Mouse (Mus musculus) liver, embryonic 13.5 days (tissue): ENCODE measurements around the gene Krtap5-3. TPM values are rescaled to one million over a fixed set of nuclear protein-coding genes. Genes with fewer than 3 reads are reported as not detected.

ENCODE experiments used
- polyA plus RNA-seq: library from polyadenylated mRNA; unstranded; fragments of >200 nt; fragmentation: Nextera tagmentation; extraction: Ambion mirVana; gene quantifications from 2 replicates; pipeline ENCODE4 v1.2.1, GENCODE M21; 2015

Gene Krtap5-3
- polyA plus RNA-seq, 1 experiment from 2014 or later, result not detected

Other genes starting within 250 kb of the Krtap5-3 start
- 62.5 and 64.3 TPM in 2 replicates for gene Mob2, start 140.3 kb upstream of the Krtap5-3 start, polyA plus RNA-seq
- gene Dusp8, start 105.5 kb upstream of the Krtap5-3 start, polyA plus RNA-seq, result 4.4 and 4.6 TPM in 2 replicates
- gene Gm45618, start 80.6 kb upstream of the Krtap5-3 start, polyA plus RNA-seq, result not detected in 2 replicates
- not detected in 2 replicates for gene Gm39115, start 65.3 kb upstream of the Krtap5-3 start, polyA plus RNA-seq
- gene Gm45337, start 56.8 kb upstream of the Krtap5-3 start, polyA plus RNA-seq, result not detected in 2 replicates
- gene Gm29735, start 44.3 kb upstream of the Krtap5-3 start, polyA plus RNA-seq, result not detected in 2 replicates
- not detected in 2 replicates for gene Gm4553, start 35.6 kb upstream of the Krtap5-3 start, polyA plus RNA-seq
- gene Krtap5-2, start 25.4 kb upstream of the Krtap5-3 start, polyA plus RNA-seq, result not detected in 2 replicates
- not detected in 2 replicates for gene Gm10153, start 11.0 kb upstream of the Krtap5-3 start, polyA plus RNA-seq
- gene Gm7579, start 10.5 kb downstream of the Krtap5-3 start, polyA plus RNA-seq, result not detected in 2 replicates
- not detected in 2 replicates for gene Krtap5-5, start 28.6 kb downstream of the Krtap5-3 start, polyA plus RNA-seq
- gene Gm40460, start 39.7 kb downstream of the Krtap5-3 start, polyA plus RNA-seq, result not detected in 2 replicates
- gene Gm2431, start 57.0 kb downstream of the Krtap5-3 start, polyA plus RNA-seq, result not detected in 2 replicates
- gene Gm4559, start 73.0 kb downstream of the Krtap5-3 start, polyA plus RNA-seq, result not detected in 2 replicates
- gene Krtap5-1, start 95.8 kb downstream of the Krtap5-3 start, polyA plus RNA-seq, result not detected in 2 replicates
- gene Krtap5-4, start 102.2 kb downstream of the Krtap5-3 start, polyA plus RNA-seq, result not detected in 2 replicates
- 1.5 and 1.8 TPM in 2 replicates for gene Ifitm10, start 172.4 kb downstream of the Krtap5-3 start, polyA plus RNA-seq
- gene Gm49369, start 181.3 kb downstream of the Krtap5-3 start, polyA plus RNA-seq, result 0.61 TPM in 1 of 2 replicates, not detected in the other
- 297 and 306 TPM in 2 replicates for gene Ctsd, start 186.7 kb downstream of the Krtap5-3 start, polyA plus RNA-seq
- gene Syt8, start 233.5 kb downstream of the Krtap5-3 start, polyA plus RNA-seq, result not detected in 2 replicates
- gene Tnni2, start 240.4 kb downstream of the Krtap5-3 start, polyA plus RNA-seq, result 3.4 and 4.3 TPM in 2 replicates